Mouse (Mus musculus) kidney, postnatal 0 days (tissue): Measurements from ENCODE around the gene Zc3hc1. TPM values are rescaled to one million over a fixed set of nuclear protein-coding genes. Genes with fewer than 3 reads are reported as not detected.
A peak's percentile ranks its signal among the peaks of the same experiment; 100 is the strongest.

ENCODE experiments used
- ATAC-seq: fragments of 200-750 bp; cut with Nextera tagmentation; replicated peaks from 2 replicates; pipeline ENCODE4 v1.8.0; 2017; ENCODE audit warnings: low read depth, moderate number of reproducible peaks, moderate TSS enrichment, moderate library complexity; ENCODE audit not compliant: low FRiP score
- DNase-seq: peaks from one replicate; pipeline ENCODE4 v3.0.0-alpha.2; 2016; ENCODE audit warnings: low spot score
- H3K27ac ChIP-seq: fragments of 300-500 bp; sonication (generic); 2 replicates; pipeline ENCODE4 v1.5.1; 2014; ENCODE audit warnings: mild to moderate bottlenecking
- H3K27me3 ChIP-seq: fragments of 300-500 bp; sonication (generic); 2 replicates; pipeline ENCODE4 v1.6.1; 2014; ENCODE audit warnings: low read length, mixed read lengths; ENCODE audit not compliant: insufficient read depth
- H3K36me3 ChIP-seq: fragments of 300-500 bp; sonication (generic); 2 replicates; pipeline ENCODE4 v1.6.1; 2014; ENCODE audit warnings: low read length, mixed read lengths; ENCODE audit not compliant: insufficient read depth
- H3K4me1 ChIP-seq: fragments of 300-500 bp; sonication (generic); replicated peaks from 2 replicates; pipeline ENCODE4 v1.6.1; 2014; ENCODE audit warnings: antibody characterized with exemption, low read length, mixed read lengths; ENCODE audit not compliant: insufficient read depth
- H3K4me2 ChIP-seq: fragments of 300-500 bp; sonication (generic); 2 replicates; pipeline ENCODE4 v1.6.1; 2014; ENCODE audit warnings: mild to moderate bottlenecking, low read length, moderate library complexity, mixed read lengths
- H3K4me3 ChIP-seq: fragments of 300-500 bp; sonication (generic); replicated peaks from 2 replicates; pipeline ENCODE4 v1.5.1; 2014; ENCODE audit warnings: low read depth, low read length
- H3K9ac ChIP-seq: fragments of 300-500 bp; sonication (generic); 2 replicates; pipeline ENCODE4 v1.6.1; 2014; ENCODE audit warnings: low read depth, low read length
- H3K9me3 ChIP-seq: fragments of 300-500 bp; sonication (generic); replicated peaks from 2 replicates; pipeline ENCODE4 v1.6.1; 2016; ENCODE audit warnings: low read length, inconsistent platforms, mixed read lengths
- CTCF ChIP-seq: IDR thresholded peaks from 2 replicates; pipeline ENCODE4 v1.5.1; 2016; ENCODE audit warnings: antibody characterized with exemption, low read depth, mild to moderate bottlenecking, moderate library complexity
- WGBS: fragments of 180-500 bp; shearing (Covaris S2); extraction: QIAGEN DNeasy Blood & Tissue Kit; methylation state at CpG from one replicate; pipeline ENCODE4 v1.1.7; 2014; 5-methylcytosine and 5-hydroxymethylcytosine counted together
- polyA plus RNA-seq: library from polyadenylated mRNA; unstranded; fragments of >200 nt; fragmentation: Nextera tagmentation; extraction: Ambion mirVana; gene quantifications from 2 replicates; pipeline ENCODE4 v1.2.1, GENCODE M21; 2015

Zc3hc1 gene
- 42.9 and 45.6 TPM in 2 replicates for polyA plus RNA-seq

DNA sequence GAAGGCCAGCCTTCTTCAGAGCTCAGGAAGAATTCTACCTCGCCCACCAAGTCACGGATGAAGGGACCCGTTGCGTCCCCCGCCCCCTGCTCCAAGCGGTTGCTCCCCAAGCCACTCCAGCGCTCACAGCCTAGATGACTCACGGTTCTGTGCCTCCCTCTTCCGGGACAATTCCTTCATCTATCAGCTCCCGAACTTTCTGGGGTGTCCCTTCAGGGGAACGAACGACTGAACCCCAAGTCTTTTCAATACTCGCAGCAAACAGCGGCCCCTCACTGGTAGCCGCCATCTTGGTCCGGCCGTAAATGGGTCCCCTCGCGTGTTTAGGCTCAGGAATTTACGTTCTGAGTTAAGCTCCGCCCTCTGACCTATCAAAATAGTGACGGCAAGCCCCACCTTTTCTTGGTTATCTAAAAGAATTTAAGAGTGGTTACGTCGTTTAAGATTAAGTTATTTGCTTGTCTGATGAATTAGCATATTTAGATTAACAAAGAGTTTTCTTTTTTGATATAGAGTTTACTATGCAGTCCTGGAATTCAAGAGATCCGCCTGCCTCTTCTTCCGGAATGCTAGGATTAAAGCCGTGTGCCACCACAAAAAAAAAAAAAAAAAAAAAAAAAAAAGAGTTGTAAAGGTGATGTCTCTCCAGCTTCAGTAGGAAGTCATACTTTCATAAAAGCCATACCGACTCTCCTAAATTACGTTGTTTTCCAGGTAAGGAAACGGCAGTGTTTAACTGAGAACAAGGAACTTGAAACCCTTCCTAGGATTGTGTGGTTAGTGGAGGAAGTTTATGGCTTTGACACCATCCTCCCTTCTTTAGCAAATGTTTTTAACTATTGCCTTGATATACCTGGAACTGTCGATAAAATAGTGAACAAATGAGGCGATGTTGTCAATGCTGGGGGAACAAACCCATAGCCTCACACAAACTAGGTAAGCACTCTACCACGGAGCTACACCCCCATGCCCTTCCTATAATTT lies at the start of gene Zc3hc1:
Zc3hc1 (minus strand) TSS at position 315 of the 984 bp plus-strand sequence.
- H3K4me3 ChIP-seq, result peak within 1 kb of the TSS; percentile 90
- DNase-seq (peak; percentile 96), ATAC-seq (peak; percentile 75)
- no peaks in the 10 kb centered on the region for H3K4me1 ChIP-seq
- H3K4me2 ChIP-seq, result peak within 1 kb of the TSS; percentile 63
- H3K27me3 ChIP-seq, result no peaks in the 10 kb centered on the region
- peak within 1 kb of the TSS; percentile 64 for H3K27ac ChIP-seq
- H3K9me3 ChIP-seq, result no peaks in the 10 kb centered on the region
- H3K36me3 ChIP-seq, result peaks cover 8% of the 10 kb centered on the region; the same call in 1 of the 2 replicates
- TF ChIP-seq CTCF, result no peak
- WGBS, result 15% methylated on average over 33 of the region's 33 CpGs
- peak within 1 kb of the TSS; percentile 80 for H3K9ac ChIP-seq

DNA sequence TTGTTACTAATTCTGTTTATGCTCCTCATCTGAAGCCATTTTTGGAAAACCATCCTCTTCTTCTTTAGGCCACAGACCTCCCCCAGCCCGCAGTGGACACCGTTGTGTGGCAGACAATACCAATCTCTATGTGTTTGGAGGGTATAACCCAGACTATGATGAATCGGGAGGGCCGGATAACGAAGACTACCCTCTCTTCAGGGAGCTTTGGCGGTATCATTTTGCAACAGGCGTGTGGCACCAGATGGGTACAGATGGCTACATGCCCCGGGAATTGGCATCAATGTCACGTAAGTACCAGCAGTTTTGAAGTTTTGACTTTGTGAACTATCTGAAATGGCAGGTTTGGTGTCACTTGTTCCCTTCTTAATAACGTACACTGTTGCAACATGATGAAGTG lies 48.7 kb upstream of the Zc3hc1 start:
- ATAC-seq (no peak), DNase-seq (no peak)
- Histone ChIP-seq H3K36me3 (peaks cover 21% of the 10 kb centered on the region), H3K4me3 (no peak overlapping the region), H3K4me2 (no peak overlapping the region), H3K9ac (no peak overlapping the region), H3K4me1 (peaks cover 4% of the 10 kb centered on the region; the same call in 1 of the 2 replicates), H3K27me3 (no peaks in the 10 kb centered on the region), H3K27ac (no peak overlapping the region), H3K9me3 (no peaks in the 10 kb centered on the region)
- 98% methylated on average over 10 of the region's 10 CpGs for WGBS
- no peak for TF ChIP-seq CTCF

- no peaks in the 10 kb centered on the region for H3K27me3 ChIP-seq
- peaks cover 4% of the 10 kb centered on the region; the same call in 1 of the 2 replicates for H3K4me1 ChIP-seq
- WGBS, result 41% methylated on average over 3 of the region's 3 CpGs
- H3K27ac ChIP-seq, result no peak overlapping the region
- no peak for DNase-seq
- no peak overlapping the region for H3K9ac ChIP-seq
- peaks cover 8% of the 10 kb centered on the region; the same call in 1 of the 2 replicates for H3K36me3 ChIP-seq
- TF ChIP-seq CTCF, result no peak
- no peak overlapping the region for H3K4me3 ChIP-seq
- H3K9me3 ChIP-seq, result no peaks in the 10 kb centered on the region
- no peak overlapping the region for H3K4me2 ChIP-seq
- ATAC-seq, result no peak
Observed at GRCm38 (mm10) chr6:30437054-30437453, 46.2 kb upstream of the Zc3hc1 start.

GRCm38 (mm10) chr6:30436476-30436875 lies 45.6 kb upstream of the Zc3hc1 start:
- Histone ChIP-seq H3K4me3 (no peak overlapping the region), H3K36me3 (peaks cover 8% of the 10 kb centered on the region; the same call in 1 of the 2 replicates), H3K27me3 (no peaks in the 10 kb centered on the region), H3K9ac (no peak overlapping the region), H3K9me3 (no peaks in the 10 kb centered on the region), H3K4me1 (peaks cover 4% of the 10 kb centered on the region; the same call in 1 of the 2 replicates), H3K4me2 (no peak overlapping the region), H3K27ac (no peak overlapping the region)
- no peak for ATAC-seq
- TF ChIP-seq CTCF, result no peak
- DNase-seq, result no peak
- 89% methylated on average over 3 of the region's 3 CpGs for WGBS

DNA sequence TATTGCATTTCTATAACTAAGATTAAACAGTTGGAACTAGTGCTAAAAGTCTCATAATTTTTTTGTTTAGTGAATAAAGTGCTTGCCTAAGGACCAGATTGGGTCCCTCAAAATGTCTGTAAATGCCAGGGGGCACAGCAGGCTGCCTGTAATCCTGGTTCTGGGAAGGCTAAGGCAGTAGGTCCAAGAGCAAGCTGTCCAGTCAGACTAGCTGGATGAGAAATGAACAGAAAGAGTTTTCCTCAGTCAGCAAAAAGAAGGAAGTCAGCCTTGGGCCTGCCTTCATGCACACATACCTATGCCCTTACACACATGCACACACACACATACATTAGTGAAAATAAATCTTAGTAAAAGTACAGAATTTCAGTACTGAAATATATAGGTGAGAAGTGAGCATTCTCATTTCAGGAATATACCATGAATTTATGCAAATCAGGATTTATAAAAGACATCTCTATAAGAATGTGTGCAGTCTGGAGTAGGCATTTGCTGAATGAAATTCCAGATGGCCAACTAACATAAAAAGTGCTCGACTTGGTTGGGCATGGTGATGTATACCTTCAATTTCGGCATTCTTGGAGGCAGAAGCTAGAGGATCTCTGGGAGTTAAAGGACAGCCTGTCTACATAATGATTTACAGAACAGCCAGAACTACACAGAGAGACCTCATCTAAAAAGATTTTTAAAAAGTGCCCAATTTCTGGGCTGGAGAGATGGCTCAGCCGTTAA lies 41.8 kb upstream of the Zc3hc1 start:
- H3K4me1 ChIP-seq, result peaks cover 3% of the 10 kb centered on the region; the same call in 1 of the 2 replicates
- no peak for TF ChIP-seq CTCF
- H3K27ac ChIP-seq, result no peak overlapping the region
- no peaks in the 10 kb centered on the region for H3K27me3 ChIP-seq
- DNase-seq (peak; percentile 53), ATAC-seq (no peak)
- H3K9me3 ChIP-seq, result no peaks in the 10 kb centered on the region
- H3K4me2 ChIP-seq, result no peak overlapping the region
- no peak overlapping the region for H3K9ac ChIP-seq
- H3K4me3 ChIP-seq, result no peak overlapping the region
- no peaks in the 10 kb centered on the region for H3K36me3 ChIP-seq
- 33% methylated on average over 3 of the region's 3 CpGs for WGBS

DNA sequence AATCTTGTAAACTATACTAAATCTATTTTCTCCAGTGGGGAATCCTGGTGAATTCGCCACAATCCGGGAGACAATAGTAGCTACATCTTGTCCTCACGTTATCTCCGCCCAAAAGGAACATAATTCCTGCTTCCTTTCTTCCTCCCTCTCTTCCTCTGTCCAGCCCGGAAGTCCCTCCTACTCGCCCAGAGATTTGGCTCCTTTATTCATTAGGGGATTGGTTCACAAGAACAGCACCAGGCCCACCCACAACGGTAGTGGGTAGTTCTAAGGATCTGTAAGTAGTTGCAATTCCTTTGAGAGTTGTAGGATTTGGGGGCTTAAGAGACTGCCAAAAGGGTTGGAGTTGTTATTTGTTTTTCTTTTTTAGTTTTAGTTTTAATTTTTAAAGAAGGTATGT lies 26.0 kb upstream of the Zc3hc1 start:
- no peak for DNase-seq
- no peak overlapping the region for H3K27ac ChIP-seq
- WGBS, result 83% methylated on average over 7 of the region's 7 CpGs
- H3K4me1 ChIP-seq, result no peaks in the 10 kb centered on the region
- TF ChIP-seq CTCF, result no peak
- H3K9ac ChIP-seq, result no peak overlapping the region
- no peak overlapping the region for H3K4me3 ChIP-seq
- H3K4me2 ChIP-seq, result no peak overlapping the region
- no peak for ATAC-seq
- no peaks in the 10 kb centered on the region for H3K27me3 ChIP-seq
- no peaks in the 10 kb centered on the region for H3K36me3 ChIP-seq
- no peaks in the 10 kb centered on the region for H3K9me3 ChIP-seq
